Mouse (Mus musculus) myocyte (in vitro differentiated cells): ENCODE measurements at regions not wholly inside any gene's neighbourhood (a gene's known extent, or its start where the extent isn't known, plus 50 kb on each side); places are given as distances from the start of the nearest gene placed in this dataset.

ENCODE experiments used
- E2F4 ChIP-seq: IDR thresholded peaks from one replicate; pipeline ENCODE4 v1.6.1; 2011; ENCODE audit warnings: mild to moderate bottlenecking, control low read depth, moderate library complexity; ENCODE audit not compliant: insufficient read depth
- MAX ChIP-seq: IDR thresholded peaks from one replicate; pipeline ENCODE4 v1.6.1; 2011; ENCODE audit warnings: low read depth, mild to moderate bottlenecking, control low read depth
- MYOD1 ChIP-seq, 3 experiments: IDR thresholded peaks; one replicate each; pipeline ENCODE4 v1.6.1; 2011; ENCODE audit warnings: control low read depth in 2 of 3, low read depth in 2 of 3, mild to moderate bottlenecking in 2 of 3, moderate library complexity in 1 of 3; ENCODE audit not compliant: insufficient read length in 2 of 3, control insufficient read depth in 1 of 3
- MYOG ChIP-seq, 3 experiments: IDR thresholded peaks; one replicate each; pipeline ENCODE4 v1.6.1; 2011; ENCODE audit warnings: control low read depth in 2 of 3, low read depth in 2 of 3, mild to moderate bottlenecking in 2 of 3; ENCODE audit not compliant: insufficient read length in 2 of 3, control insufficient read depth in 1 of 3, insufficient read depth in 1 of 3
- POLR2A ChIP-seq: IDR thresholded peaks from one replicate; pipeline ENCODE4 v1.6.1; 2011; ENCODE audit warnings: low read depth, mild to moderate bottlenecking, control low read depth, moderate library complexity; ENCODE audit not compliant: insufficient read length
- POLR2AphosphoS2 ChIP-seq: IDR thresholded peaks from one replicate; pipeline ENCODE4 v1.6.1; 2011; ENCODE audit warnings: low read depth, control low read depth; ENCODE audit not compliant: insufficient read length
- REST ChIP-seq: IDR thresholded peaks from one replicate; pipeline ENCODE4 v1.6.1; 2011; ENCODE audit warnings: mild to moderate bottlenecking, control low read depth, moderate library complexity; ENCODE audit not compliant: insufficient read depth, insufficient read length
- SRF ChIP-seq: IDR thresholded peaks from one replicate; pipeline ENCODE4 v1.6.1; 2011; ENCODE audit warnings: low read depth; ENCODE audit not compliant: control insufficient read depth, insufficient read length
- USF1 ChIP-seq: IDR thresholded peaks from one replicate; pipeline ENCODE4 v1.6.1; 2011; ENCODE audit warnings: low read depth, mild to moderate bottlenecking, control low read depth, moderate library complexity

DNA sequence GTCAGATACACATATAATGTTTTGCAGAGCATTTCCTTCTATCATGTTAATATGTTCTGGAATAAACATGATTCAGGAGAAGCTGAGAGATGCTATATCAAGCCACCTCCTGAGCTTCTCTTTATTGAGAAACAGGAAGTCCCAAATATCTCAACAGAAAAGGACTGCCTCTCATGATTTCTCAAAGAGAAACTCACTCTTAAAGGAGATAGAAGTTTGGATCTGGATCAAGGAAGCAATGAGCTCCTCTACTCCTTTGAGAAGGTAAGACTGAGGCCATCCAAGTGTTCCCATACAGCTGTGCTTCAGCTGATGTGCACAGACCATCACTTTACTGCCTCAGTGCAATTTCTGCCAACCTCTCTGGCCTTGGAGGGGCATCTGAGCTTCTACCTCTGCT is 213.9 kb upstream of the Hnrnpa3 start:
- TF ChIP-seq POLR2A (no peak), E2F4 (no peak), MAX (no peak), MYOG (IDR thresholded peaks at IDR 0.05; ENCODE audit: control insufficient read depth in 1 of 3, insufficient read depth in 1 of 3, insufficient read length in 2 of 3, low read depth in 2 of 3) (no peak), MYOD1 (IDR thresholded peaks at IDR 0.05; ENCODE audit: control insufficient read depth in 1 of 3, insufficient read length in 2 of 3, low read depth in 2 of 3) (no peak), USF1 (no peak), SRF (no peak), POLR2AphosphoS2 (no peak), REST (no peak)
